Mouse (Mus musculus) ES-E14 (cell line): ENCODE data around the gene Izumo4. TPM values are rescaled to one million over a fixed set of nuclear protein-coding genes. Genes with fewer than 3 reads are reported as not detected.
A peak's percentile ranks its signal among the peaks of the same experiment; 100 is the strongest.

Experiments
- DNase-seq: peaks from one replicate; pipeline ENCODE4 v3.0.0-alpha.2; 2013; ENCODE audit warnings: low read depth, low spot score
- H3K27ac ChIP-seq: 2 replicates; pipeline ENCODE4 v1.5.1; 2012; ENCODE audit warnings: low read depth, mild to moderate bottlenecking, low read length, moderate library complexity, mixed read lengths; ENCODE audit not compliant: poor library complexity, insufficient read depth, severe bottlenecking
- H3K36me3 ChIP-seq: 2 replicates; pipeline ENCODE4 v1.6.1; 2012; ENCODE audit warnings: mild to moderate bottlenecking, low read length, moderate library complexity, mixed read lengths; ENCODE audit not compliant: control insufficient read depth, poor library complexity, insufficient read depth, severe bottlenecking
- H3K4me1 ChIP-seq, 2 experiments: fragments of 150-350 bp in 1 of 2; sonication (generic) in 1 of 2; 2 replicates each; pipeline ENCODE4 v1.6.1; 2012; ENCODE audit warnings: low read length in 2 of 2, mild to moderate bottlenecking in 1 of 2, mixed read lengths in 1 of 2; ENCODE audit not compliant: control insufficient read depth in 2 of 2, insufficient read depth in 2 of 2, poor library complexity in 1 of 2
- H3K4me3 ChIP-seq, 2 experiments: fragments of 150-350 bp in 1 of 2; sonication (generic) in 1 of 2; 2 replicates each; pipeline ENCODE4 v1.5.1; 2012; ENCODE audit warnings: low read length in 2 of 2, low read depth in 1 of 2, mild to moderate bottlenecking in 1 of 2, mixed read lengths in 1 of 2; ENCODE audit not compliant: insufficient read depth in 1 of 2, poor library complexity in 1 of 2, severe bottlenecking in 1 of 2
- H3K9ac ChIP-seq: 2 replicates; pipeline ENCODE4 v1.6.1; 2012; ENCODE audit warnings: low read depth, mild to moderate bottlenecking, low read length, mixed read lengths; ENCODE audit not compliant: poor library complexity, insufficient read depth, severe bottlenecking
- H3K9me3 ChIP-seq: fragments of 150-350 bp; sonication (generic); 2 replicates; pipeline ENCODE4 v1.6.1; 2012; ENCODE audit warnings: low read depth, mild to moderate bottlenecking, low read length; ENCODE audit not compliant: control insufficient read depth, insufficient read depth
- CHD2 ChIP-seq: IDR thresholded peaks from 2 replicates; pipeline ENCODE4 v1.6.1; 2014; ENCODE audit warnings: mild to moderate bottlenecking, low read depth, low read length, inconsistent platforms
- HCFC1 ChIP-seq: IDR thresholded peaks from 2 replicates; pipeline ENCODE4 v1.6.1; 2012; ENCODE audit warnings: low read length, inconsistent platforms, borderline replicate concordance; ENCODE audit not compliant: insufficient read depth
- MAFK ChIP-seq: IDR thresholded peaks from 2 replicates; pipeline ENCODE4 v1.6.1; 2014; ENCODE audit warnings: mild to moderate bottlenecking, low read depth, low read length, inconsistent platforms; ENCODE audit not compliant: insufficient read depth
- ZC3H11A ChIP-seq: IDR thresholded peaks from 2 replicates; pipeline ENCODE4 v1.6.1; 2012; ENCODE audit warnings: low read depth, mild to moderate bottlenecking, inconsistent platforms, low read length, borderline replicate concordance
- ZNF384 ChIP-seq: IDR thresholded peaks from 2 replicates; pipeline ENCODE4 v1.6.1; 2012; ENCODE audit warnings: low read depth, low read length, inconsistent platforms
- in situ Hi-C, 2 experiments: fragments of 600-800 bp; cut with MboI; formaldehyde crosslinking; loops; one replicate each; pipeline ENCODE4 v1.15.1; 2025; ENCODE audit warnings: low sequenced_read_pairs in 2 of 2, inconsistent platforms in 1 of 2; ENCODE audit not compliant: unreplicated experiment in 2 of 2
- total RNA-seq: library from RNA; depleted of rRNA; stranded (reverse); fragments of 300-350 nt; gene quantifications from 2 replicates; pipeline ENCODE4 v1.2.3, GENCODE M21; 2012

Izumo4 gene
- total RNA-seq, 1 experiment: 8.9 TPM

DNA sequence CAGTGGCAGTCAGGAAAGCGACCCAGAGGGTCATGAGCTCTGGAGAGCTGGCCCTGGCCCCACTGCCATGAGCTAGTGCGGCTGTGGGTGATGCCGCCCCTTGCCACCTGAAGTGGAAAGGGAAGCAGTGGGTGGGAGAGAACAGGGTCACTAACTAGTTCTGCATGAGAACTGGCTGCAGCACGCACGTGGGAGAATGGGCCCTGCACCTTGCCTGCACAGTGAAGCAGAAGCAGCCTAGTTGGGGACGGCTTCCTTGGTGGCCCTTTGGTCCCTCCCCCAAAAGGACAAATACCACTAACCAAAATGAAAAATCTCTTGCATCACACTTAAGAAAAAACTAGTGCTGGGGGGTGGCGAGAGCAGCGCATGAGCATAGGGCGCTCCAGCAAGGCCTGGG lies 3.4 kb upstream of the Izumo4 start:
- H3K36me3 ChIP-seq: no peaks in the 10 kb centered on the region; the same call in 1 of the 2 replicates
- peaks cover 8 to 22% of the 10 kb centered on the region in 2 experiments; a peak in 3 of 4 replicates for H3K4me1 ChIP-seq
- H3K9ac ChIP-seq: no peak overlapping the region
- DNase-seq: no peak
- in situ Hi-C loops: no loop called here
- no peak overlapping the region for H3K27ac ChIP-seq
- TF ChIP-seq ZC3H11A (no peak), HCFC1 (no peak), CHD2 (no peak), ZNF384 (no peak), MAFK (no peak)
- no peaks in the 10 kb centered on the region for H3K9me3 ChIP-seq
- no peak overlapping the region for H3K4me3 ChIP-seq

- TF ChIP-seq MAFK: no peak
- Histone ChIP-seq H3K36me3 (no peaks in the 10 kb centered on the region; the same call in 1 of the 2 replicates), H3K4me3 (no peak overlapping the region), H3K27ac (no peak overlapping the region), H3K4me1 (peaks cover 8 to 20% of the 10 kb centered on the region in 2 experiments; a peak in 3 of 4 replicates), H3K9me3 (no peaks in the 10 kb centered on the region), H3K9ac (0 out of 2 replicates have a peak overlapping the region, but pooled peaks have one; percentile 14)
- DNase-seq: no peak
- in situ Hi-C loops: no loop called here
Observed at GRCm38 (mm10) chr10:80700038-80700504, 1.9 kb upstream of the Izumo4 start.

DNA sequence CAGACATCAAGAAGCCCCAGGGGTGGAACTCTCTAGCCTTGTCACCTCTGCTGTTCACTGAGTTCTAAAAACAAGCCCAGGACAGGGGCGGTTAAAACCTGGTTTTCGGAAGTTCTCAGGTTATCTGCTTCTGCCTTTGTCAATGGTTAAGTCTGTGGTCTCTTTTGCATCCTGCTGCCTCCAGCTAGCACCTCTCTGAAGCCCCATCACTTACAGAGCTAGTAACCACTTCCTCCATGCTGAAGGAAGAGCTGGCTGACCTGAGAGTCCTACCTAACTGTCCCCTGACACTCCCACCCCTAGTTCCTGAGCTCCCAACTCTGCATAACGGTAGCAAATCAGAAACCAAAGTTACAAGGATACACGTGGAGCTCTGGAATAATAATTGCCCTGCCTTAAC lies 1.3 kb upstream of the Izumo4 start:
- DNase-seq: no peak
- H3K36me3 ChIP-seq: no peaks in the 10 kb centered on the region; the same call in 1 of the 2 replicates
- TF ChIP-seq ZNF384 (no peak), MAFK (no peak), HCFC1 (no peak), CHD2 (no peak), ZC3H11A (no peak)
- H3K27ac ChIP-seq: no peak overlapping the region
- H3K4me1 ChIP-seq: peaks cover 5 to 15% of the 10 kb centered on the region in 2 experiments; a peak in 3 of 4 replicates
- H3K4me3 ChIP-seq: peak overlapping the region; percentile 70 to 83; a peak in 2 of 4 replicates
- peak overlapping the region; percentile 20; the same call in 1 of the 2 replicates for H3K9ac ChIP-seq
- in situ Hi-C loops: no loop called here
- H3K9me3 ChIP-seq: no peaks in the 10 kb centered on the region

- in situ Hi-C loops: no loop called here
- peak; percentile 89 for DNase-seq
- Histone ChIP-seq H3K9me3 (no peaks in the 10 kb centered on the region), H3K4me3 (peak overlapping the region; percentile 68 to 94), H3K4me1 (peaks cover 3 to 4% of the 10 kb centered on the region in 2 experiments; a peak in 1 of 4 replicates), H3K36me3 (peaks cover 15% of the 10 kb centered on the region), H3K27ac (no peak overlapping the region; the same call in none of the 2 replicates), H3K9ac (peak overlapping the region; percentile 59)
- TF ChIP-seq CHD2: no peak
- TF ChIP-seq ZC3H11A: no peak
- TF ChIP-seq MAFK: no peak
- peak; percentile 44; the same call in 1 of the 2 replicates for TF ChIP-seq ZNF384
- TF ChIP-seq HCFC1: no peak; the same call in 1 of the 2 replicates
Observed at GRCm38 (mm10) chr10:80702536-80703390, 779 bp downstream of the Izumo4 start.
